Mouse (Mus musculus) MEL (cell line): ENCODE data around the gene Pdss2.

ENCODE experiments used
- CTCF ChIP-seq, 3 experiments: IDR thresholded peaks in 2 of 3; conservative IDR thresholded peaks in 1 of 3; 2 replicates each; pipeline ENCODE4 v1.5.1; 2011 to 2012; ENCODE audit warnings: low read length in 3 of 3, low read depth in 2 of 3, mild to moderate bottlenecking in 2 of 3, improper control_type of control experiment in 1 of 3, inconsistent platforms in 1 of 3, mixed read lengths in 1 of 3, moderate library complexity in 1 of 3; ENCODE audit not compliant: control insufficient read depth in 1 of 3, insufficient read depth in 1 of 3, poor library complexity in 1 of 3, severe bottlenecking in 1 of 3
- ELF1 ChIP-seq: IDR thresholded peaks from 2 replicates; pipeline ENCODE4 v1.6.1; 2014; ENCODE audit warnings: low read depth, mild to moderate bottlenecking, inconsistent platforms, low read length, improper control_type of control experiment, moderate library complexity
- EP300 ChIP-seq, 2 experiments: IDR thresholded peaks; 2 replicates each; pipeline ENCODE4 v1.6.1; 2011; ENCODE audit warnings: improper control_type of control experiment in 2 of 2, low read length in 2 of 2, low read depth in 1 of 2, mild to moderate bottlenecking in 1 of 2
- GABPA ChIP-seq: IDR thresholded peaks from 2 replicates; pipeline ENCODE4 v1.6.1; 2012; ENCODE audit warnings: low read depth, mild to moderate bottlenecking, inconsistent platforms, low read length, improper control_type of control experiment, moderate library complexity
- GATA1 ChIP-seq: IDR thresholded peaks from 2 replicates; pipeline ENCODE4 v1.6.1; 2011; ENCODE audit warnings: low read depth, low read length, improper control_type of control experiment
- MAFK ChIP-seq: IDR thresholded peaks from 2 replicates; pipeline ENCODE4 v1.6.1; 2011; ENCODE audit warnings: low read depth, mild to moderate bottlenecking, low read length, improper control_type of control experiment, borderline replicate concordance
- MAX ChIP-seq: IDR thresholded peaks from 2 replicates; pipeline ENCODE4 v1.6.1; 2011; ENCODE audit warnings: low read length, improper control_type of control experiment
- MEF2A ChIP-seq: IDR thresholded peaks from 2 replicates; pipeline ENCODE4 v1.6.1; 2014; ENCODE audit warnings: low read depth, mild to moderate bottlenecking, inconsistent platforms, low read length, improper control_type of control experiment; ENCODE audit not compliant: poor library complexity, insufficient replicate concordance, severe bottlenecking; ENCODE audit errors: extremely low read depth
- MXI1 ChIP-seq: IDR thresholded peaks from 2 replicates; pipeline ENCODE4 v1.6.1; 2011; ENCODE audit warnings: mild to moderate bottlenecking, low read depth, low read length, improper control_type of control experiment
- NRF1 ChIP-seq: IDR thresholded peaks from 2 replicates; pipeline ENCODE4 v1.6.1; 2014; ENCODE audit warnings: low read depth, mild to moderate bottlenecking, inconsistent platforms, low read length, improper control_type of control experiment, moderate library complexity; ENCODE audit not compliant: poor library complexity, insufficient read depth, severe bottlenecking
- SMC3 ChIP-seq: IDR thresholded peaks from 2 replicates; pipeline ENCODE4 v1.6.1; 2011; ENCODE audit warnings: low read depth, low read length, improper control_type of control experiment
- TCF12 ChIP-seq: IDR thresholded peaks from 2 replicates; pipeline ENCODE4 v1.6.1; 2014; ENCODE audit warnings: low read depth, mild to moderate bottlenecking, inconsistent platforms, low read length, improper control_type of control experiment, moderate library complexity
- UBTF ChIP-seq: IDR thresholded peaks from 2 replicates; pipeline ENCODE4 v1.6.1; 2012; ENCODE audit warnings: low read depth, mild to moderate bottlenecking, inconsistent platforms, low read length, improper control_type of control experiment, moderate library complexity, borderline replicate concordance; ENCODE audit not compliant: insufficient read depth
- USF1 ChIP-seq: IDR thresholded peaks from 2 replicates; pipeline ENCODE4 v1.6.1; 2014; ENCODE audit warnings: low read depth, mild to moderate bottlenecking, inconsistent platforms, low read length, improper control_type of control experiment, moderate library complexity

DNA sequence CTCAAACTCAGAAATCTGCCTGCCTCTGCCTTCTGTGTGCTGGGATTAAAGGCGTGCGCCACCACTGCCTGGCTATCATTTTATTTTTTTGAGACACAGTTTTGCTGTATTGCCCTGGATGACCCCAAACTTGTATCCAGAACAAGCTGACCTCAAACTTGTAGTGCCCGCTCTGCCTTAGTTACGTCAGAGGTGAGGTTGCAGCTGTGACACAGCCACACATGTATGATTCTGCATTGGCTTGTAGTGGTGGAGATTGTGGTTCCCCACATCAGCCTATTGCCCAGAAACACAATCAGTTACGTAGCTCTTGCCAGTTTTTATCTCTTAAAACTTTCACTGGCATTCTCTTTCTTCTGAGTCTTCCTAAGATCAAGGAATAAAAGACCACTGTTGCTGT lies 108.5 kb downstream of the Pdss2 start:
- TF ChIP-seq ELF1 (no peak), CTCF (IDR thresholded peaks at IDR 0.05 in 2 of 3, conservative IDR thresholded peaks at IDR 0.05 in 1 of 3; ENCODE audit: control insufficient read depth in 1 of 3, insufficient read depth in 1 of 3, low read depth in 2 of 3, low read length in 3 of 3, poor library complexity in 1 of 3, severe bottlenecking in 1 of 3) (no peak), MAX (no peak), MAFK (no peak), MEF2A (no peak), EP300 (IDR thresholded peaks at IDR 0.05; ENCODE audit: low read depth in 1 of 2, low read length in 2 of 2) (no peak), UBTF (no peak), GABPA (no peak), USF1 (no peak), TCF12 (no peak), SMC3 (no peak), MXI1 (no peak), GATA1 (no peak), NRF1 (no peak)
